Mouse (Mus musculus) embryonic facial prominence, embryonic 11.5 days (tissue): Measurements from ENCODE around the gene Srrm1. TPM values are rescaled to one million over a fixed set of nuclear protein-coding genes. Genes with fewer than 3 reads are reported as not detected.

ENCODE experiments used
- ATAC-seq: fragments of 200-750 bp; cut with Nextera tagmentation; replicated peaks from 2 replicates; pipeline ENCODE4 v1.8.0; 2017; ENCODE audit warnings: low read depth; ENCODE audit not compliant: insufficient number of reproducible peaks, low FRiP score, low TSS enrichment
- DNase-seq: peaks from one replicate; pipeline ENCODE4 v3.0.0-alpha.2; 2015; ENCODE audit warnings: low spot score
- H3K27ac ChIP-seq: fragments of 300-500 bp; sonication (generic); replicated peaks from 2 replicates; pipeline ENCODE4 v1.5.1; 2014; ENCODE audit warnings: mild to moderate bottlenecking, low read depth, low read length, control low read depth
- H3K27me3 ChIP-seq: fragments of 300-500 bp; sonication (generic); 2 replicates; pipeline ENCODE4 v1.6.1; 2014; ENCODE audit warnings: mild to moderate bottlenecking, low read length, moderate library complexity, mixed read lengths; ENCODE audit not compliant: control insufficient read depth, insufficient read depth
- H3K36me3 ChIP-seq: fragments of 300-500 bp; sonication (generic); replicated peaks from 2 replicates; pipeline ENCODE4 v1.6.1; 2014; ENCODE audit warnings: low read depth, mild to moderate bottlenecking, low read length, moderate library complexity, mixed read lengths; ENCODE audit not compliant: control insufficient read depth, insufficient read depth
- H3K4me1 ChIP-seq: fragments of 300-500 bp; sonication (generic); 2 replicates; pipeline ENCODE4 v1.6.1; 2014; ENCODE audit warnings: low read length, mixed read lengths; ENCODE audit not compliant: control insufficient read depth, insufficient read depth
- H3K4me2 ChIP-seq: fragments of 300-500 bp; sonication (generic); 2 replicates; pipeline ENCODE4 v1.6.1; 2014; ENCODE audit warnings: low read depth, mild to moderate bottlenecking, control low read depth, low read length, moderate library complexity
- H3K4me3 ChIP-seq: fragments of 300-500 bp; sonication (generic); 2 replicates; pipeline ENCODE4 v1.5.1; 2014; ENCODE audit warnings: low read depth, low read length, control low read depth
- H3K9ac ChIP-seq: fragments of 300-500 bp; sonication (generic); replicated peaks from 2 replicates; pipeline ENCODE4 v1.6.1; 2014; ENCODE audit warnings: mild to moderate bottlenecking, control low read depth, low read length
- H3K9me3 ChIP-seq: fragments of 300-500 bp; sonication (generic); replicated peaks from 2 replicates; pipeline ENCODE4 v1.6.1; 2016; ENCODE audit warnings: mild to moderate bottlenecking, low read length, inconsistent platforms, mixed read lengths; ENCODE audit not compliant: control insufficient read depth
- WGBS: fragments of 180-500 bp; shearing (Covaris S2); extraction: QIAGEN DNeasy Blood & Tissue Kit; methylation state at CpG from one replicate; pipeline ENCODE4 v1.1.7; 2014; 5-methylcytosine and 5-hydroxymethylcytosine counted together
- polyA plus RNA-seq: library from polyadenylated mRNA; unstranded; fragments of >200 nt; fragmentation: Nextera tagmentation; extraction: Ambion mirVana; gene quantifications from 2 replicates; pipeline ENCODE4 v1.2.1, GENCODE M21; 2014

Gene Srrm1
- polyA plus RNA-seq = 245 and 269 TPM in 2 replicates

GRCm38 (mm10) chr4:135353066-135353793, at the start of gene Srrm1:
Gene Srrm1, minus strand, starts transcription at chr4:135353321.
- Histone ChIP-seq H3K27me3 (no peaks in the 10 kb centered on the region), H3K27ac (peak within 1 kb of the TSS; percentile 95), H3K4me1 (peaks cover 4% of the 10 kb centered on the region), H3K4me2 (peak within 1 kb of the TSS; percentile 67), H3K36me3 (peaks cover 2% of the 10 kb centered on the region; the same call in 1 of the 2 replicates), H3K9me3 (no peaks in the 10 kb centered on the region), H3K9ac (peak within 1 kb of the TSS; percentile 99), H3K4me3 (peak within 1 kb of the TSS; percentile 98)
- DNase-seq (peak; percentile 99), ATAC-seq (peak; percentile 89)
- WGBS = under 1% methylated on average over 69 of the region's 69 CpGs

DNA sequence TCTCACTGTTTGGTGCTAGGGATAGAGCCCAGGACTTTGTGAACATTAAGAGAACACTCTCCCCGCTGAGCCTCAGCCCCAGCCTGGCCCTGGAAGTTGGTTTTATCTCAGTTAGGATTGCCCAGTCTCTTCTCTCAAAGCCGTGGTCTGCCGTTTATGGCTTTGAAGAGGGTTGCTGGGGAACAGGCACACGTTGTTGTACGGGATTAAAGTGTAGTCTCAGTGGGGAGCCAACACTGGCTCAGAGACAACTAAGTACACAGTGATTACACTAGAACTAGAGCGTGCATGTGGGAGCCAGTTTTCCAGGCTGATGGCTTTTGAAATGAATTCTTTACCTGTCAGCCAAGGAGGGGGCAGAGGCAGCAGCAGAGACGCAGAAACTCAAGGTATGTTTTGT, 48.8 kb upstream of the Srrm1 start:
- WGBS = 33% methylated on average over 7 of the region's 7 CpGs

GRCm38 (mm10) chr4:135397991-135398390, 44.9 kb upstream of the Srrm1 start, which contains the start of gene Ncmap:
Gene Ncmap, minus strand, starts transcription at chr4:135398227.
- H3K27ac ChIP-seq = no peak within 1 kb of the TSS
- H3K9ac ChIP-seq = peak within 1 kb of the TSS; percentile 35
- DNase-seq (peak; percentile 17), ATAC-seq (no peak)
- peak within 1 kb of the TSS; percentile 36 for H3K4me3 ChIP-seq
- peak within 1 kb of the TSS; percentile 62 for H3K4me2 ChIP-seq
- no peaks in the 10 kb centered on the region for H3K4me1 ChIP-seq
- WGBS = 1% methylated on average over 28 of the region's 29 CpGs
- no peaks in the 10 kb centered on the region for H3K9me3 ChIP-seq
- no peaks in the 10 kb centered on the region for H3K36me3 ChIP-seq
- H3K27me3 ChIP-seq = peaks cover 19% of the 10 kb centered on the region

More for the DNA sequence above, 48.8 kb upstream of the Srrm1 start:
- Histone ChIP-seq H3K4me2 (no peak overlapping the region), H3K27ac (no peak overlapping the region), H3K9ac (no peak overlapping the region), H3K36me3 (no peaks in the 10 kb centered on the region), H3K27me3 (peaks cover 16% of the 10 kb centered on the region), H3K4me3 (no peak overlapping the region), H3K4me1 (no peaks in the 10 kb centered on the region), H3K9me3 (no peaks in the 10 kb centered on the region)
- ATAC-seq (no peak), DNase-seq (no peak)

DNA sequence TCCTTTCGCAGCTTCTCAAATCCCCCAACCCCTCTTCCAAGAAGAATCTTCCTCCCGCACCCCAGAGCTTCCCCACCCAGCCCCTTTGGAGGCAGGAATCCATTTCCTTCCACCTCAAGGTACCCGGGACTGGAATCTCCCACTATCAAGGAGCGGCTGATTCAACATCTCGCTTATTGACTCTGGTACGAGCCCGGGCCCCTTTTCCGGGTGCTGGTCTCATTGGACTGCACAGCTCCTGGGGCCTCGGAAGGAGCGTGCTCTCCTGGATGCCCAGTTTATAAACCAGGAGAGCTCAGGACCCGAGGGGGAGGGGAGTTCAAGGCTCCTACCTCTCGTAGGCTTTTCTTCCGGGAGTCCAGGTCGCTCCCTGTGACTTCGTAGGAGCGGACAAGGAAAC, 44.4 kb upstream of the Srrm1 start:
- WGBS = 2% methylated on average over 16 of the region's 16 CpGs
- no peaks in the 10 kb centered on the region for H3K9me3 ChIP-seq
- H3K4me2 ChIP-seq = peak overlapping the region; percentile 62
- peaks cover 19% of the 10 kb centered on the region for H3K27me3 ChIP-seq
- no peak for ATAC-seq
- peak overlapping the region; percentile 35 for H3K9ac ChIP-seq
- H3K4me1 ChIP-seq = no peaks in the 10 kb centered on the region
- H3K36me3 ChIP-seq = no peaks in the 10 kb centered on the region
- H3K27ac ChIP-seq = no peak overlapping the region
- peak overlapping the region; percentile 36 for H3K4me3 ChIP-seq
- peak; percentile 12 for DNase-seq

DNA sequence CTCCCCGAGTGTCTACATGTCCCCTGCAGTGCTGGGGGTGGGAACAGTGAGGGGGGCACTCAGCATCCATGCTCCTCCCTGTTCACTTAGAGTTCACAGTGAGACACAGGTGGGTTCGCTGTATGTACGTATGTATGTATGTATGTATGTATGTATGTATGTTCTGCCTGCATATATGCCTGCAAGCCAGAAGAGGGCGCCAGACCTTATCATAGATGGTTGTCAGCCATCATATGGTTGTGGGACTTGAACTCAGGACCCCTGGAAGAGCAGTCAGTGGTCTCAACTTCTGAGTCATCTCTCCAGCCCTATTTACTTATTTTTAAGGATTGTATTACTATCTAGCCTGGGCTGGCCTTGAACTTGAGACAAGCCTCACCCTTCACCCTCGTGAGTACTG, 43.2 kb upstream of the Srrm1 start:
- Histone ChIP-seq H3K4me1 (no peaks in the 10 kb centered on the region), H3K4me2 (no peak overlapping the region), H3K27me3 (peaks cover 19% of the 10 kb centered on the region), H3K9ac (no peak overlapping the region), H3K4me3 (no peak overlapping the region), H3K27ac (no peak overlapping the region), H3K36me3 (no peaks in the 10 kb centered on the region), H3K9me3 (no peaks in the 10 kb centered on the region)
- 83% methylated on average over 5 of the region's 5 CpGs for WGBS
- no peak for DNase-seq
- no peak for ATAC-seq

DNA sequence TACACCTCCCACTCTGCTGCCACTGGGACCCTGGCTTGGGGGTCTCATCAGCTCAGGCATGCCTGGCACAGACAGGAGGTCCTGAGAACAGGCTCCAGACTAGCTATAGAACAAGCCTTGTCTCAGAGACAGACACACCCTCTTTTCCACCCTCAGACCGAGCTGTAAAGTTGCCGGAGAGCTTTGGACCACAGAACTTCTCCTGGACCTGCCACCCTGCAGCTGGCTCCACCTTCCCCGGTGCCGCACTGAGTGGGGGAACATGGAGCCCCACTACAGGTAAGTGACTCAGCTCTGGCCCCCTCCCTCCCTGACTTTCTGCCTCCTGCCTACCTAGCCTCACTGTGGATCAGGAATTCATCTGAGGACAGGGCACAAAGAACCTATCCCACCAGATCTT, 42.3 kb upstream of the Srrm1 start:
- no peaks in the 10 kb centered on the region for H3K9me3 ChIP-seq
- peaks cover 19% of the 10 kb centered on the region for H3K27me3 ChIP-seq
- 85% methylated on average over 4 of the region's 4 CpGs for WGBS
- no peak overlapping the region for H3K27ac ChIP-seq
- H3K4me1 ChIP-seq = no peaks in the 10 kb centered on the region
- no peak overlapping the region for H3K4me3 ChIP-seq
- no peak overlapping the region for H3K9ac ChIP-seq
- H3K36me3 ChIP-seq = no peaks in the 10 kb centered on the region
- ATAC-seq (no peak), DNase-seq (no peak)
- H3K4me2 ChIP-seq = no peak overlapping the region

DNA sequence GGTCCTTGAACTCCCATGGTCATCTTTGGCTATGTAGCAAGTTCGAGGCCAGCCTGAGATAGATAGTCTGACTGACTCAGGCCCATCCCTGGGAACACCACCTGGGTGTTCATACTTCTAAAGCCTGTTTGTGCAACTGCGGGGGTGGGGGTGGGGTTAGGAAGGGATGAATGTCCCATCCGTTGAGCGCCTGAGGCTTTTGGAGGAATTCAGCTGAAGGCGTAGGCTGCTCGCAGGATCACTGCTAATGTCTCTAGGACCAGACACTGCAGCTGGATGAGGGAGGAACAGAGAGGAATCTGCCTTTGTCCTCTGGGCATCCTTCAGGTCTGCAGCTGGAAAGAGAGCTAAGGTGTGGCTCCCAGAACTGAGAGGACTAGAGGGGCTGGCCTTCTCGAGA, 41.5 kb upstream of the Srrm1 start:
- Histone ChIP-seq H3K27me3 (peaks cover 19% of the 10 kb centered on the region), H3K27ac (no peak overlapping the region), H3K9me3 (no peaks in the 10 kb centered on the region), H3K4me1 (no peaks in the 10 kb centered on the region), H3K9ac (no peak overlapping the region), H3K4me2 (no peak overlapping the region), H3K4me3 (no peak overlapping the region), H3K36me3 (no peaks in the 10 kb centered on the region)
- ATAC-seq (no peak), DNase-seq (no peak)
- 80% methylated on average over 7 of the region's 7 CpGs for WGBS

DNA sequence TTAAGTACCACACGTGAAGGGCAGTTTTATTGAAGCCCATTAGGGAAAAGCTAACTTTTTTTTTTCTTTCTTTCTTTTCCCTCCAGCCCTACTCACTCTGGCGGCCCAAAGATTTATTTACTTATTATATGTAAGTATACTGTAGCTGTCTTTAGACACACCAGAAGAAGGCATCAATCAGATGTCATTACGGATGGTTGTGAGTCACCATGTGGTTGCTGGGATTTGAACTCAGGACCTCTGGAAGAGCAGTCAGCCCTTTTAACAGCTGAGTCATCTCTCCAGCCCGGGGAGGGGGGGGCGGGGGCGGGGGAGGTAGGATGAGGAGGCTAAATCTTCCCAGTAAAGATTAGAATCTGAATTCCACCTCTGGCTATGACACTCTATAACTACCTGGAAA, 40.3 kb upstream of the Srrm1 start:
- ATAC-seq (no peak), DNase-seq (no peak)
- Histone ChIP-seq H3K4me1 (no peaks in the 10 kb centered on the region), H3K4me3 (no peak overlapping the region), H3K9ac (no peak overlapping the region), H3K27me3 (peaks cover 17% of the 10 kb centered on the region), H3K36me3 (no peaks in the 10 kb centered on the region), H3K4me2 (no peak overlapping the region), H3K9me3 (no peaks in the 10 kb centered on the region), H3K27ac (no peak overlapping the region)
- 81% methylated on average over 6 of the region's 6 CpGs for WGBS
